Mouse (Mus musculus) testis, adult 2 months (tissue): ENCODE results near the gene Rnaseh2b. TPM values are rescaled to one million over a fixed set of nuclear protein-coding genes. Genes with fewer than 3 reads are reported as not detected.
A peak's percentile ranks its signal among the peaks of the same experiment; 100 is the strongest.

Source experiments
- H3K27ac ChIP-seq: fragments of 200-500 bp; 2 replicates; pipeline ENCODE4 v1.5.1; 2012; ENCODE audit warnings: low read depth, low read length; ENCODE audit not compliant: control insufficient read depth, insufficient read depth
- H3K27me3 ChIP-seq: fragments of 200-500 bp; 2 replicates; pipeline ENCODE4 v1.6.1; 2012; ENCODE audit warnings: mild to moderate bottlenecking, low read length, moderate library complexity; ENCODE audit not compliant: control insufficient read depth, insufficient read depth
- H3K36me3 ChIP-seq: fragments of 200-500 bp; 2 replicates; pipeline ENCODE4 v1.6.1; 2012; ENCODE audit warnings: mild to moderate bottlenecking, low read length; ENCODE audit not compliant: control insufficient read depth, insufficient read depth
- H3K4me1 ChIP-seq: fragments of 200-500 bp; 2 replicates; pipeline ENCODE4 v1.6.1; 2012; ENCODE audit warnings: low read length; ENCODE audit not compliant: control insufficient read depth, insufficient read depth
- H3K4me3 ChIP-seq: fragments of 200-500 bp; 2 replicates; pipeline ENCODE4 v1.5.1; 2012; ENCODE audit warnings: low read depth, mild to moderate bottlenecking, low read length, moderate library complexity, mixed read lengths; ENCODE audit not compliant: control insufficient read depth
- CTCF ChIP-seq: fragments of 200-500 bp; IDR thresholded peaks from 2 replicates; pipeline ENCODE4 v1.5.1; 2012; ENCODE audit warnings: low read depth, mild to moderate bottlenecking, inconsistent platforms, low read length, moderate library complexity; ENCODE audit not compliant: control insufficient read depth, insufficient read depth, insufficient replicate concordance
- POLR2A ChIP-seq: fragments of 200-500 bp; IDR thresholded peaks from 2 replicates; pipeline ENCODE4 v1.6.1; 2012; ENCODE audit warnings: low read depth, mild to moderate bottlenecking, inconsistent platforms, low read length, moderate library complexity; ENCODE audit not compliant: control insufficient read depth
- polyA plus RNA-seq: library from polyadenylated mRNA; depleted of rRNA; stranded (reverse); fragments of >200 nt; gene quantifications from 2 replicates; pipeline ENCODE4 v1.2.3, GENCODE M21; 2012; rRNA removed

Gene Rnaseh2b
- 1.2 and 1.4 TPM in 2 replicates for polyA plus RNA-seq

DNA sequence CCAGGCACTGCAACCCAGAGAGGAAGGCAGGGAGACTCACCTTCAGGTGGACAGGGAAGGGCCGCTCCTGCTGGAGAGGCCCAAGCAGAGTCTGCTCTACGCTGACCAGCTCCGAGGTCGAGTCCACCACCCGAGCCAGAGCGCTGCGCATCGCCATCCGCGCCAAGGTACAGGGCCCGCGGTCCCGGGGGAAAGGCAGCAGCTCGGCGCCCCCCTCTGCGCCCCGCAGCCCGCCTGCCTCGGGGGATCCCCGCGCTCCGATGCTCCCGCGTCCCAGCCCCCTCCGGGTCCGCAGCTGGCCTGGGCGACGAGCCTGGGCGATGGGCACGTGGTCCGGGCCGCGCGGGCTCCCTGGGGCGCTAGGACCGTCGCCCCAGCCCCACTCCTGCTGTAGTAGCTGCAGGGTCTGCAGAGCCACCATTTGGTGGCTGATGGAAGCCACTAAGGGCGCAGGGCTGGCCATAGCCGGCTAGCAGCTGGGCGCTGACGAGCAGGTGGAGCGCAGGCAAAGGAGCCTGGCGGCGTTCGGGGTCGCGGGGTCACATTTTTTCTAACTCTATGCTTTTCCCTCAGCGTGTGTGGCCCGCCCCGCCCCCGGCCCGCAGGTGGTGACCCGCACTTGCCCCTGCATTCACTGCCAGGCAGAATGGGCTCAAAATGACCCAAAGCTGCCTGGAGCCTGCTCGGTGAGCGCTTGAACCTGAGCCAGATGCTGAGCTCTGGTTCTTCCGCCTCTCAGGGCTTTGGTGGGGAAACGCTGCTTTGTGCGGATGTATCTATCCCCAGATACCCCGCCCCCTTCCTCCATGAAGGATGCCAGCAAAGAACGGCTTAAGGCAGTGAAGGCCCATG is at the start of gene Rnaseh2b, which contains the start of gene Dleu7:
Rnaseh2b (plus strand) TSS at position 102 of the 852 bp plus-strand sequence.
Dleu7 (minus strand) TSS at position 560 of the 852 bp plus-strand sequence.
- H3K4me3 ChIP-seq, result peak within 1 kb of the TSS; percentile 65
- peaks cover 9% of the 10 kb centered on the region for H3K4me1 ChIP-seq
- TF ChIP-seq POLR2A (no peak), CTCF (no peak)
- H3K27me3 ChIP-seq, result no peaks in the 10 kb centered on the region
- H3K36me3 ChIP-seq, result no peaks in the 10 kb centered on the region
- no peak within 1 kb of the TSS for H3K27ac ChIP-seq

- no peak overlapping the region for H3K27ac ChIP-seq
- no peaks in the 10 kb centered on the region for H3K27me3 ChIP-seq
- H3K4me1 ChIP-seq, result no peaks in the 10 kb centered on the region; the same call in 1 of the 2 replicates
- H3K36me3 ChIP-seq, result no peaks in the 10 kb centered on the region
- no peak for TF ChIP-seq POLR2A
- no peak for TF ChIP-seq CTCF
- no peak overlapping the region for H3K4me3 ChIP-seq
Measured at GRCm38 (mm10) chr14:62243530-62243929, 48.9 kb upstream of the Rnaseh2b start.

DNA sequence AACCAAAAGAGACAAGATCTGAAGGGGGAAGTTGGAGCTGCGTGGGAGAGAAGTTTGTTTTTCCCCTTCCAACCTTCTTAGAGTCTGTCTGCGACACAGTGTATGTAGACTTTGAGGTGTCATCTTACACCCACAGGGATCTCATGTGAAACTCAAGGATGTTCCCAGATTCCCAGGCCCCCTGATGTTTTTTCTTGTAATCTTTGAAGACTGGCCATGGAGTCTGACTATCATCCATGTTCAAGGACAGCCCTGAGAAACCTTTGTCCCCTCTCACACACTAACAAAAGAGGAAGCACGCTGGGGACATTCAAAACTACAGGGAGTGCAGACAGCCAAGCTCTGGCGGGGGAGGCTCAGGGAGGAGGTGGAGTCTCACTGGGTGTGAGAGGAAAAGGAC is 46.8 kb upstream of the Rnaseh2b start:
- TF ChIP-seq CTCF (no peak), POLR2A (no peak)
- no peak overlapping the region for H3K27ac ChIP-seq
- H3K36me3 ChIP-seq, result no peaks in the 10 kb centered on the region
- H3K27me3 ChIP-seq, result no peaks in the 10 kb centered on the region
- H3K4me1 ChIP-seq, result peaks cover 2% of the 10 kb centered on the region
- H3K4me3 ChIP-seq, result no peak overlapping the region

DNA sequence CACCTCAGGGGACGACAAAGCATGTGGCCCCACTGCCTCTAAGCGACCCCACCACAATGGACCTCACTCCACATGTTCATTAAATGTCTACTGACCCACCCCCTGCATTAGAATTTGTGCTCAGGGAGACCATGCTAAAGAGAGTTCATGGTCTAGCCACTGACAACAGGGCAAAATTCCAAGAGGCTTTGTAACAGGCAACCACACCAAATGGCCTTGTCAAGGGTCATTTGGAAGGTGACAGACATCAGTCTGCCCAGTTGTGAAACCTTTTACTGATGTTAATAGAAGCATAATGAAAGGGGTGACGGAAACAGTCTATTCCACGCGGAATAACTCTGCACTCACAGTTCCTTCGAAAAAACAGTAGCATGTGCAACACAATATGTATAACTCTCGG is 44.0 kb upstream of the Rnaseh2b start:
- Histone ChIP-seq H3K27me3 (no peaks in the 10 kb centered on the region), H3K4me3 (no peak overlapping the region), H3K27ac (no peak overlapping the region), H3K4me1 (peaks cover 2% of the 10 kb centered on the region), H3K36me3 (no peaks in the 10 kb centered on the region)
- TF ChIP-seq POLR2A, result no peak
- no peak for TF ChIP-seq CTCF

GRCm38 (mm10) chr14:62248796-62249195 is 43.6 kb upstream of the Rnaseh2b start:
- Histone ChIP-seq H3K4me1 (peaks cover 2% of the 10 kb centered on the region), H3K27me3 (no peaks in the 10 kb centered on the region), H3K27ac (no peak overlapping the region), H3K4me3 (no peak overlapping the region), H3K36me3 (no peaks in the 10 kb centered on the region)
- no peak for TF ChIP-seq POLR2A
- no peak for TF ChIP-seq CTCF

GRCm38 (mm10) chr14:62249251-62249650 is 43.1 kb upstream of the Rnaseh2b start:
- TF ChIP-seq CTCF (no peak), POLR2A (no peak)
- Histone ChIP-seq H3K36me3 (no peaks in the 10 kb centered on the region), H3K4me1 (peaks cover 3% of the 10 kb centered on the region), H3K4me3 (no peak overlapping the region), H3K27ac (no peak overlapping the region), H3K27me3 (no peaks in the 10 kb centered on the region)

GRCm38 (mm10) chr14:62250046-62250445 is 42.3 kb upstream of the Rnaseh2b start:
- Histone ChIP-seq H3K36me3 (no peaks in the 10 kb centered on the region), H3K27me3 (no peaks in the 10 kb centered on the region), H3K4me3 (no peak overlapping the region), H3K4me1 (peaks cover 4% of the 10 kb centered on the region), H3K27ac (no peak overlapping the region)
- TF ChIP-seq CTCF, result no peak
- no peak for TF ChIP-seq POLR2A

GRCm38 (mm10) chr14:62251999-62252398 is 40.4 kb upstream of the Rnaseh2b start:
- H3K27ac ChIP-seq, result no peak overlapping the region
- no peak overlapping the region for H3K4me3 ChIP-seq
- TF ChIP-seq CTCF, result peak; percentile 25; the same call in 1 of the 2 replicates
- TF ChIP-seq POLR2A, result no peak
- no peaks in the 10 kb centered on the region for H3K36me3 ChIP-seq
- peaks cover 4% of the 10 kb centered on the region for H3K4me1 ChIP-seq
- H3K27me3 ChIP-seq, result no peaks in the 10 kb centered on the region
